Mouse (Mus musculus) layer of hippocampus, adult 18-20 months (tissue): ENCODE data around the gene Csnk2a1. TPM values are rescaled to one million over a fixed set of nuclear protein-coding genes. Genes with fewer than 3 reads are reported as not detected.
A peak's percentile ranks its signal among the peaks of the same experiment; 100 is the strongest.
"Not testable (repeated sequence)": the region's sequence is repeated elsewhere in the genome, so short reads cannot be mapped to it uniquely, and the experiment has no call there.

Experiments
- DNase-seq, 2 experiments: peaks; one replicate each; pipeline ENCODE4 v3.0.0; 2022; ENCODE audit warnings: low spot score in 2 of 2
- long read RNA-seq: library from polyadenylated mRNA; stranded (forward); transcript quantifications from one replicate; pipeline ENCODE4 v2.0.0, GENCODE M21; 2021
- total RNA-seq, 2 experiments: library from RNA; stranded (reverse); gene quantifications; 2 replicates each; pipeline ENCODE4 v1.2.3; 2021

Gene Csnk2a1
- total RNA-seq, result 10 to 100 TPM; 92.6 to 95.5 TPM
- long read RNA-seq, partial matches to known transcripts, result 2 of 5 reads
- long read RNA-seq, other reads (novel, unspliced or antisense), result 3 of 5 reads

DNA sequence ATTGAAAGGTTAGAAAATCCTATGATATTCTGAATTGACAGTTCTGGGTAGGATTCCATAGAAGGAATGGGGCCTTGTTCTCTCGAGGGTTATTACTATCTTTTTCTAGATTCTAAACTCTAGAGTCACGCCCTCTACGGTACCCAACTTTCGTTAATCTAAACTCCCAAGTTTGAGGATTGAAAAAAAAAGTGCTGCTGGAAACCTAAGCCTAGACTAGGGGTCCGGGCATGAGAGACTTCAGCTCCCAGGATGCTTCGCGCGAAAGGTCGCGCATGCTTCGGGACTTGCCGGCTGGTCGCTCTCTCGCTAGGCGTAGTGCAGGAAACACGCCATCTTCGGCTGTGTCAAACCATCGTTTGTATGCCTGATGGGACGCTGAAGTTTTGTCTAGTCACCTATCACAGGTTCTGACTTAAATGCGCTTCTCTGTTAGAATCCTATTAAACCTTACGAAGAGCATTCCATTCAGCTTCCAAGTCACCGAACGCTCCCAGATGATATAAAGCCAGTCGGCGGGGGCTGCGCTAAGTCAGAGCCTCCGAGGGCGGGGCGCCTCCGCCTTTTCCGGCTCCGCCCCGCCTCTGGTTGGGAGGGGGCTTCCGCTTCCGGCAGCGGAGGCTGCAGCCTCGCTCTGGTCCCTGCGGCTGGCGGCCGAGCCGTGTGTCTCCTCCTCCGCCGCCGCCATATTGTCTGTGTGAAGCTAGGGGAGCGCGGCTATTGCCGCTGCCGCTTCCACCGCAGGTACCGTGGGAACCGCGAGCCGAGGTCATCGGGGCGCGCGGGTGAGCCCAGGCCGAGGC lies at the start of gene Csnk2a1:
Gene Csnk2a1 (plus strand): TSS at position 592 of the 803 bp plus-strand sequence.
- DNase-seq, result peak; percentile 91 to 97

DNA sequence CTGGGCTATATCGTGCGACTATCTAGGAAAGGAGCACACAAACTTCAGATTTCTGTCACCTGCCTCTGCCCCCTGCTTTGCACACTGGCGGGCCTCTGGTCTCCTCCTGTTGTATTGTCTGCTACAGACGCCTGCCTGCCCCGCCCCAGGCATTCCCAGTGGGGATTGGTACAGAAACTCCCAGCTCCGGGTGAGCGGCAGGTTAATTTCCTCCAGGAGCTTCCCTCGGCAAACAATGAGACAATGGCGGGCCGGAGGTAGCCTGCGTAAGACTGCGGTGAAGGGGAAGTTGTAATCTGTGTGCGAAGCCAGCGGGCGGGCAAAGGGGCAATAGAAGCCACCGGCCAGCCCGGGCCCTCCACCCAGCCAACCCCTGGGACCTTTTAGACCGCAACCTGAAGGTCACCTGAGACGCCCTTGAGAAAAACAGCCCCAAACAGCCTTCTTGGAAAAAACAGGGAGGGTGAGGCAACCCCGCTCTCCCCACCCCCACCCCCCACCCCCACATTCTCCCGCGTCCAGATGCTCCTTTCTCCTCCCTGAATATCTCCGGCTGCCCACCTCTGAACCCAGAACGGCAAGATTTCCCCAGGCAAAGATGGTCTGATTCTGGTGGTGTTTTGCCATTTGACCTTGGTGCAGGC lies 49.4 kb upstream of the Csnk2a1 start:
- DNase-seq, result no peak

DNA sequence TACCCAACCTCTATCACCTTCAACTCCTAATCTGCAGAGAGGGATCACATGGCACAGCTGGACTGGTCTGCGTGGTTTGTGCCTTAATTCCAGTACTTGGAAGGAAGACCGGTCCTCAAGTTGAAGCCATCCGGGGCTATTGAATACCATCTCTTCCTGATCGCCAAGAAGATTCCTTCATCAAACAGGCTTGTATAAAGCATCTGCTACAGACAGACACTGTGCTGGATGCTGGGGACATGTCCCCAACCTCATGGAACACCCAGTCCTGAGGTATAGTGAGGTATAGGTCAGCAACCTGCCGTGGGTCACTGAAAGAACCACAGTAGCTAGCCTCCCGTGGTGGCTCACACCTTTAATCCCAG lies 48.9 kb upstream of the Csnk2a1 start:
- no peak for DNase-seq

DNA sequence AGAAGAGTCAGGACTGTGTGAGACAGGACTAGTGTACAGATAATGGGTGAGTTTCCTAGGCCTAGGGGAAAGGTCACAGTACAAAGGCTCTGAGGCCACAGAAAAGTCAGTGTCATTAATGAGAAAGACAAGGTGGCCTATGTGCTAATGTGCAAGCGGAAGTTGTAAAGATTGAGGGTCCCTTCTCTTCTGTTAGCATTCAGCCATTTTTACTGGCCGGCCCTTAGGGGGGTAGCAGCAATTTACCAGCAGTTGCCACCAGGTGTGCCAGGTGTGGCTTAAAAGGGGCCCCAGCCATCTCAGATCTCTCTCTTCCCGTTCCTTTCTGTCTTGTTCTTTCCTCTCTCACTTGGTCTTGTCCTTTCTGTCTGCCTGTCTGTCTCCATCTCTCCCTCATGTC lies 48.3 kb upstream of the Csnk2a1 start:
- DNase-seq, result no peak

DNA sequence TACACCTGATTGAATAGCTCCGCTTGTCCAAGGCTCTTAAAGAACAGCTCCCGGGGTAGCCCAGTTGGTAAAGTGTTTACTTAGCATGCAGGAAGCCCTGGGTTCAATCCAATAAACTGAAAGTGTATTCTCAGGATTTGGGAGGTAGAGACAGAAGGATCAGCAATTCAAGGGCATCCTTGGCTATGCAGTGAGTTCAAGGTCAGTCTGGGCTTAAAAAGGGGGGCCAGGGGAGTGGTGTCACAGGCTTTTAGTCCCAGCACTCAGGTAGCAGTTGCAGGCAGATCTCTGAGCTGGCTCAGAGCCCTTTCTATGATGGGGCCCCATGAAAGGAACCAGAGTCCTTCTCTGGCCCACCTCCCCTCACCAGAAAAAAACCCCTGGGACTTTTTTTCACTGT lies 47.3 kb upstream of the Csnk2a1 start:
- DNase-seq, result no peak

DNA sequence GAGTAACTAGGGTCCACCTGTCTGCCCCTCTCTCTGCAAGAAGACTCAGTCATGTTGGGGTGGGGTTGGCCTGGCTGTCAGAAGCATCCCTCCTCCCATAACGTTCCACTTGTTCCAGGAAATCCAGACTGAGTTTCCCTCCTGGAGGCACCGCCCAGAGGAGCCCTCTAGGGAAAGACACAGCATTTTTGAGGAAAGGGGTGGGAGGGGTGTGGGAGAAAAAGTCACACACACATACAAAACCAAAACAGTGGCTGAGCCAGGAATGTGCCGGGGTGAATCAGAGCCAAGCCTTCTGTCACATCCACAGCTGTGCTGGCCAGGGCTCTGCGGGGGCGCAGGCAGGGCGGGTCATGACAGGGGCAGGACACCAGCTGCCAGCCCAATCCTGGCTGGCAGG lies 46.3 kb upstream of the Csnk2a1 start:
- DNase-seq, result no peak

DNA sequence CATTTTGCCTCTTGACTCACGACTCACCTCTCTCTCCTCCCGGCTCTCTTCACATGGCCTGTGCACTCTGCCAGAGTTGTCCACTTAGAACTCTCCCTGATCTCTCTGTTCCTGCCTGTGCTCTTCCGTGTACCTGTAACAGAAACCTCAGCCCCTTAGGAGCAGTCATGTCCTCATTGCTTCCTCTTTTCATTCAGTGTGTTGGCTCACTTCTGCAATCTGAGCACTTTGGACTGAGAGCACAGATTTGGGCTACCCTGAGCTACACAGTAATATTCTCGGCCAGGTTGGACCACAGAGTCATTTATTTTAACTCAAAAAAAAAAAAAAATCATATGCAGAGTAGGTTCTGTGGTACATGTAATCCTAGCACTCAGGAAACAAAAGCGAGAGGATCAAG lies 39.5 kb upstream of the Csnk2a1 start:
- no peak for DNase-seq

DNA sequence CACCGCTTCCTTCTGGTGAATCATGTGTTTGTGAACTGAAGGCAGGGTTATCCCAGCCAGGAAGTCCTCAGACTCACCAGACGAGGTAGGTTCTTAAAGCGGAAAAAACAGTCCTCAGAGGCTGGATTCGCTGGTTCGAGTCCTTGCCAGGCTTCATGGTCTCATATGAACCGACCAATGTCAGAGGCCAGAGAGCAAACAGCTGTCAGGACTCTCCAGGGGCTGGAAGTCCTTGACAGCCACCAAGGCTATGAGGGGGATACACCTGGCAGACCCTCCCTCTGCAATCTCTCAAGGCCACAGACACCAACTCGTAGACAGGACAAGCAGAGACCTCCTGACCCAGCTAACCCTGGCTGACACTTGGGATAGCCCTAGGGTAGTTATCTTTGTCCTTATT lies 37.4 kb upstream of the Csnk2a1 start:
- no peak for DNase-seq

DNA sequence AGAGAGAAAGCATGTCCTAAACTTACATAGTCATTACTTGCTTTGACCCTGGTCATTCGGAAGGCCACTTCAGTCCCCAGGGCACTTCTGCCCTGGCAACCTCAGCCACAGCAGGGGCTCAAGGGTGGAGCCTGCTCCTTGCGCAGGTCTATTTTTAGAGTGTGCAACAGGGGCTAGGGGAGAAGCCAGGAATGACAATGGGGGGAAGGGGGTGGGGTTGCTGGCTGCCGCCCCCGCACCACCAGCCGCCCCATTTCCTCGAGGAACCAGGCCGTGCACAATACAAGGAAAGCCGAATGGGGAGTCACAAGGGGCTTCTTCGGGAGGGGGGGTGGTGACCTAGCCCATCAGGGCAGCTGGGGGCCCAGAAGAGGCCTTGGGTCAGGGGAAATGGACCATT lies 37.0 kb upstream of the Csnk2a1 start:
- no peak for DNase-seq

DNA sequence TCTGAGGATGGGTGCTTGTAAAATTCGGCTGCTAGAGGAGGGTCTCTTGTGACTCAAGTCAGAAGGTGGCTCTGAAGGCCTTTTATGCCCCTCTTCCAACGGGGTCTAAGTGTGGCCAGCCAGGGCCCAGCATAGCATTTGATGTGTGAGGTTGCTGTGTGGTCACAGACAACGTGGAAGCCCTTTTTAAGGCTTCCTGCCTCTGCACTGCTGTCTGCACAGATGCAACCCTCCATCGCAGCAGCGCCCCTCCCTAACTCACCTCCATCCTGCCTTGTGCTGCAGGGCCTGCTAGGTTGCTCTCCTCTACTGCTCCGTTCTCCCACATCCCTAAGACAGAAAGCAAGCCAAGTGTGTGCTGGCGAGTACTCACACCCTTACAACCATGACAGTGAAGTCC lies 36.5 kb upstream of the Csnk2a1 start:
- no peak for DNase-seq

DNA sequence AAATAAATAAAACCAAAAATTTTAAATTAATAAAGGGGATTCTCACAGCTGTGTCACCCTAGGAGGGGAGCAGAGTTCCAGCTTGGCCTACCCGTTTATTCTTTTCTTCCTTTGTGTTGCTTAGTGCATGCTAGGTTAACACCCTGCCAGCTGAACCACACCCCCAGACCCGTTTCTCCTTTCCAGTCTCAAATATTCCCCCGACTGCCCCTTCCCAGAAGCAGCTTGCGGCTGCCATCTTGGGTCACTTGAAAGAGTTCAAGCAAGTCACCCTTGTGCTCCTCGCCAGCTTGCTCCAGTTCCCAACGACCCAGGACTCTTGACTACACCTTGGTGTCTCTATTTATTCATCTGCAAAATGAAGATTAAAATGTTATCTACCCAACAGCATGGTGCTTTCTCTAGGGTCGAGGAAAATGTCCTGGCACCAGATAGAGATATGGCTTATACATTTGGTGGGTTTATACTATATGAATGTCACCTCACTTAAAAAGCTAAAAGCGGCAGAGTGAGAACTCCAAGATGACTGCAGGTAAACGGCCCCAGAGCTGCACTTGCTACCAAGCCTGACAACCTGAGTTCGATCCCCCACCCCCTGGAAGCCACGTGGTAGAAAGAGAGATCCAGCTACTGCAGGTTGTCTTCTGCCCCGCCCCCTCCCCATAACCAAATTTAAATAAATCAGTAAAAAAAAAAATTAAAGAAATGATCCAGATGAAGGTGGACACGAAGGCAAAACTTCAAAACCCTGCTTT lies 33.9 kb upstream of the Csnk2a1 start:
- no peak for DNase-seq

DNA sequence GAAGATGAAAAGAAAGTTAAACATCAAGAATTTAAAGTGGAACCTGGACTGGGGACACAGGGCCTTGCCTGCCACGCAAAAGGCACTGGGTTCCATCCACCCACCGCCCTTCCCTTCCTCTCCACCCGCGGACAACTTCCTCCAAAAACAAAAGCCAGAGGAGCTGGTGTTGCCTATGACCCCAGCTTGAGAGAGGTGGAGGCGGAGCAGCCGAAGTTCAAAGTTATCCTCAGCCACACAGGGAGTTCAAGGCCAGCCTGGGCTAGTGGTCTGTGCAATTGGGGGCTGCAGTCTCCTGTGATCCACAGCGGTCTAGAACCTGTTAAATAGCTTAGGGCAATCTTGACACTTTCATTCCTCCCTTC lies 33.3 kb upstream of the Csnk2a1 start:
- no peak for DNase-seq

DNA sequence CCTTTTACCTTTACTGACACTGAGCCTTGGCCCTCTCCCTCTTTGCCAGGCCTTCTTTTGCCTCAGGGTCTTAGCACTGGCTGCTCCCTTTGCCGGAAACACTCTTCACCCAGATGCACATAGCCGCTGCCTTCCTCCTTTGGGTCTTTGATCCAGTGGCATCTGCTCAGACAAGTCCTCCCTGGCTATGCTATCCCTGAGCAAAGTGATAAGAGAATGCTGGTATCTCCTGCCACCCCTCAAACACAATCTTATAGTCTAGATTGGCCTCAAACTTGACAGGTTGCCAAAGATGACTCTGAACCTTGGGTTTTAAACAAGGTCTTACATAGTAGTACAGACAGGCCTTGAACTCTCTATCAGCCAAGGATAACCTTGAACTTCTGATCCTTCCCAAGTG lies 32.1 kb upstream of the Csnk2a1 start:
- no peak for DNase-seq

DNA sequence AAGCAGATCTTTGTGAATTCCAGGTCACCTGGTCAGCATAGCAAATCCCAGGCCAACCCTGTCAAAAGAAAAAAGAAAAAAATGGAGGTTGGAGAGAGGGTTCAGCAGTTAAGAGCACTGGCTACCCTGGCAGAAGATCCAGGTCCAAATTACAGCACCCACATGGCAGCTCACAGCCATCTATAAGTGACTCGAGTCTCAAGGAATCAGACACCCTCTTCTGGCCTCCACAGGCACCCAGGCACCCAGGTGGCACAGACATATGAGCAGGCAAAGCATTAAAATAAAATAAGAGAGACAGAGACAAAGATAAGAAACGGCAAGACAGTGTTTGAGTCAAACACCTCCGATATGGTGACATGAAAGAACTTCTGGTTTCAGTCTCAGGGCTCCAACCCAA lies 29.7 kb upstream of the Csnk2a1 start:
- no peak for DNase-seq

DNA sequence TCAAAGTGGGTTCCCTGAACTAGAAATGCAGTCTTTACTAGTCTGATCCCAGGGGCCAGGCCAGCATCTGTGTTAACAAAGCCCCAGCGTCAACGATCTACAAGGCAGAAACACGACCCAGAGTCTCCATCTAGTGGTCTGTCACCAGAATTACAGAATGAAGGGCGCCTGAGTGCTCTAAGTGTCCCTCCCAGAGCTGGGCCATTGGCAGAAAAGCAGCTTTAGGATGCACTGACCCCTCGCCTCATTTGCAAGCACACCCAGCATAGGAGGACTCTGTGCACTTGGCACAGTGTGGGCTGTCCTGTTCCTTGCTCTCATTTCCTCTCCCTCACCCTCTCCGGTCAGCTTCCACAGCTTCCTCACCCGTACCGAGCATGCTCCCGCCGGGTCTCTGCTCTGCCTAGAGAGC lies 29.3 kb upstream of the Csnk2a1 start:
- DNase-seq, result peak; percentile 37 to 85

DNA sequence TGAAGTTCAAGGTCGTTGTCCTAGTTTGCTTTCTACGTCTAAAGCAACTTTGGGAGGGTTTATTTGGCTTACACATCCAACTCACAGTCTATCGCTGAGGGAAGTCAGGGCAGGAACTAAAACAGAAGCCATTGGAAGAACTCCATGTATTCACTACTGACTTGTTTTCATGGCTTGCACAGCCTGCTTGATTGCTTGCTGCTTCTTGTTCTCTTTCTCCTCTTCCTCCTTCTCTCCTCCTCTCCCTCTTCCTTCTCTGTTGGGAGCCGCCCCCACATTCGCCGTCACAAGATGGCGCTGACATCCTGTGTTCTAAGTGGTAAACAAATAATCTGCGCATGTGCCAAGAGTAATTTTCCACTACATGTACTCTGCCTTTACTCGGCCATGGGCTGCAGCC lies 20.5 kb upstream of the Csnk2a1 start:
- DNase-seq, result not testable (repeated sequence)

DNA sequence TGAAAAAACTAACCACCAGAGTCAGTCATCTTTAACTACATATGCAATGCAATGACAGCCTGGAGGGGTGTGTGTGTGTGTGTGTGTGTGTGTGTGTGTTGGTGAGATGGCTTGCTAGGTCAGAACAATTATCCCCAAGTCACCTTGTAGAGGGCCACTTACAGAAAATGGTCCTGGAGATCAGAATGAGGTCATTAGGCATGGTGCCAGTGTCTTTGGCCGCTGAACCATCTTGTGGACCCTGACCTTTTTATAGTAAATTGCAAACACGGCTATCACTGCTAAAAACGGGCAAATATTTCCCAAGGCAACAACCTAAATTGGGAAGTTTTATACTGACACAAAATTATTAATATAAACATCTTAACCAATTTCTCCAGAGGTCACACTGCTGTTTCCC lies 14.8 kb upstream of the Csnk2a1 start:
- DNase-seq, result no peak

DNA sequence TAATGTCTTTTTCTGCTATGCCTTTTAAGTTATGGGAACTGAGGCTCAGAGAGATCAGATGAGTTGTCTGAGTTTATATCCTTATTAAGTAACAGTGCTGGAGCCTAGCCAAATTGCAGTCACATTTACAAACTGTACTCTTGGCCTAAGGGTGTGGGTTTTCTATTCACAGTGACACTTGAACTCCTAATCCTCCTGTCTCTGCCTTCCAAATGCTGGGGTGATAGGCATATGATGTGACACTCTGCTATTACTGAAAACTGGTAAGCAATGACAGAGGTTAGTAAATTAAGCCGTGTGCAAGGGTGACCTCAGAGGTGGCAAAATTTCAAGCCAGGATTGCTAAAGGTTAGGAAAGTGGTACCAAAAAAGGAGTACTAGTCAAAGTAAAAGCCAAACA lies 9.7 kb upstream of the Csnk2a1 start:
- no peak for DNase-seq

DNA sequence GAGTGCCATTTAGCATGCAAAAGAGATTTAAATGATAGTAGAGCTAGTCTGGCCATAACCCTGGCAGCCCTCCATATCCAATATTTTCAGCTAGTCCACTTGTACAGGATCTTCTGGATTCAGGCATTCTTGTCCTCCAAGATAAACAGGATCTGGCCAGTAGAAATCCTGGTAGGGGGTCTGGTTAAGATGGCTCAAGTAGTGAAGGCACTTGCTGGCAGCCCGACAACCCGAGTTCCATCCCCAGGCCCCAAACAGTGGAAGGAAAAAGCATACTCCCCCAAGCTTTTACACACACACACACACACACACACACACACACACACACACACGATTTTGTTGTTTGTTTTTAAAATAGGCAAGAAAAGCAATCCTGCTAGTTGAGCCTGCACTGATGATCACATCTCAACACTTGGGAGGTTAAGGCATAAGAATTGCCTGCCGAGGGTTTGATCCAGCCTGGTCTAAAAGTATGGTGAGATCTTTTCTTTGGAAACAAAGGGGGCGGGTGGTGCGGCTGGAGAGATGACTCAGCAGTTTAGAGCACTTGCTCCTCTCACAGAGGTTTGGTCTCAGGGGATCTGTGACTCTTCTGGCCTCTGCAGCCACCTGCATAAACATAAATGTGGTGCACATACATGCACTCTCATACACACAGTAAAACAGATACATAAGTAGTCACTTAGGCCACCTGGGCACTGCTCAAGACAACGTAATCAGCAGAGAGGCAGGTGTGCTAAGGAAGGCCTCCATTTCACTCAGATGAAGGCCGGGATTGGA lies 2.9 kb upstream of the Csnk2a1 start:
- DNase-seq, result no peak

DNA sequence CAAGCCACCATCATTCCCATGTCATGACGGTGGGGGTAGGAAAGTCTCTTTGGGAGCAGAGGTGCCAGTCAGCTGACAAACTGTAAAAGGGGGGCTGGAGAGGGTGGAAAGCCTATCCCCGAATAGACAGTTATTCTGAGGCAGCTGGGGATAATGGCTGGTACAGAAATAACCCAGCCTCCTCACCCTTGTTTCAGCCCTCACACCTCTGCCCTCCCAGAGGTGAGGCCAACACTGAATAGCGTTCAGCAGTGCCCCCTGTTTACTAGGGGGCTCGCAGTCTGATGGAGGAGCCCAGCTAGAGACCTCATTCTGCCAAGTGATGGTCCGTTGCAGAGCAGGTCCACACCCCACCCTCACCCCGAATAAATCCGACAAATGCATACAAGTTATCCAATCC lies 1.1 kb upstream of the Csnk2a1 start:
- no peak for DNase-seq

DNA sequence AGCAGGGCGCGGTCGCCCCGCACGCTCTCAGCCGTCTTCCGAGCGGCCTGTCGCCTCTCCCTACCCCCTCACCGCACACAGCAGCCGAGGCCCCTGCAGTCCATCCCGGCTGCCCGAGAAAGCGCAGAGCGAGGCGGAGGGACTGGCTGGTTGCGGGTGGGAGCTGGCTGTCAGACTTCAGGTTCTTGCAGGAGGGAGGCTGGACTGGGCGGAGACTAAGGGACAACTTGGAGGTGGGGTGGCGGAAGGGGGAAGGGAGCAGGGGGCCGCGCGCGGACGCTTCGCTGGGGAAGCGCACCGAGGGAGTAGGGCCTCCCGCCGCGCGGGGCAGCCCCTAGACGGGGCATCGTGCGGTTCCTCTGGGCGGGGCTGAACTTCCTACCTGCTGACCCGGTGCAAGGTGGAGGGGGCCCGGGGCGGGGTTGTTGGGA lies 427 bp downstream of the Csnk2a1 start:
- peak; percentile 51 to 53 for DNase-seq
